Mouse (Mus musculus) bone marrow, adult 2 months (tissue): ENCODE results near the gene Foxp2. TPM values are rescaled to one million over a fixed set of nuclear protein-coding genes. Genes with fewer than 3 reads are reported as not detected.

Experiments
- H3K27ac ChIP-seq: fragments of 200-500 bp; 2 replicates; pipeline ENCODE4 v1.5.1; 2012; ENCODE audit warnings: low read depth, mild to moderate bottlenecking, control low read depth, inconsistent platforms, low read length; ENCODE audit not compliant: control insufficient read depth, poor library complexity, insufficient read depth
- H3K4me1 ChIP-seq: fragments of 200-500 bp; 2 replicates; pipeline ENCODE4 v1.6.1; 2011; ENCODE audit warnings: low read length; ENCODE audit not compliant: control insufficient read depth, insufficient read depth
- H3K4me3 ChIP-seq: fragments of 200-500 bp; replicated peaks from 2 replicates; pipeline ENCODE3; 2011; ENCODE audit warnings: mild to moderate bottlenecking, low read depth, low read length, control low read depth; ENCODE audit not compliant: control insufficient read depth
- CTCF ChIP-seq: fragments of 200-500 bp; IDR thresholded peaks from 2 replicates; pipeline ENCODE4 v1.5.1; 2011; ENCODE audit warnings: low read length, control low read depth; ENCODE audit not compliant: control insufficient read depth, insufficient read depth
- POLR2A ChIP-seq: fragments of 200-500 bp; IDR thresholded peaks from 2 replicates; pipeline ENCODE4 v1.6.1; 2011; ENCODE audit warnings: low read depth, mild to moderate bottlenecking, control low read depth, low read length, borderline replicate concordance; ENCODE audit not compliant: control insufficient read depth
- WGBS: fragments of 180-500 bp; shearing (Covaris S2); methylation state at CpG from one replicate; pipeline ENCODE4 v1.1.7; 2018; 5-methylcytosine and 5-hydroxymethylcytosine counted together
- polyA plus RNA-seq: library from polyadenylated mRNA; stranded (reverse); fragments of >200 nt; gene quantifications from 2 replicates; pipeline ENCODE4 v1.2.4, GENCODE M21; 2011; ENCODE audit warnings: low replicate concordance; ENCODE audit not compliant: missing spikeins, insufficient read depth, insufficient read length

The Foxp2 gene
- polyA plus RNA-seq, 1 experiment = 5.3 TPM

DNA sequence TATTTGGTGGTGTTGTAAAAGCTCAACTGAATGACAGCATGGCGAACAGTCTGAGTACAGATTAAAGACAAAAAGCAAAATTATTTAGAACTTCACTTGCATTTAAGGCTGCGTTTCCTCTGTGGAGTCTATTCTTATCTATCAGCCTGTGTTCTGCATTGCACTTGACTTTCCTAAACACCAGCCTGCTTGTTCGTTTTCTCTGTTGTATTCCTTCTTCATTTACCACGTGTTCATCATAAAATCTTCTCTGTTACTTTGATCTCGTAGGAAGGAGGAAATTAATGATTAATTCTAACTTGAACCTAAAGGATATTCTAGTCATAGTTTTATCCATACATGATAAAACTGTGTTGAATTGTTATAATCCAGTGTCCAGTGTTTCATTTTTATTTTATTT, 392.9 kb downstream of the Foxp2 start:
- no peak for TF ChIP-seq POLR2A
- TF ChIP-seq CTCF = no peak
- WGBS = 69% methylated on average over 5 of the region's 5 CpGs
- Histone ChIP-seq H3K27ac (no peak overlapping the region), H3K4me3 (no peak overlapping the region), H3K4me1 (no peaks in the 10 kb centered on the region)

DNA sequence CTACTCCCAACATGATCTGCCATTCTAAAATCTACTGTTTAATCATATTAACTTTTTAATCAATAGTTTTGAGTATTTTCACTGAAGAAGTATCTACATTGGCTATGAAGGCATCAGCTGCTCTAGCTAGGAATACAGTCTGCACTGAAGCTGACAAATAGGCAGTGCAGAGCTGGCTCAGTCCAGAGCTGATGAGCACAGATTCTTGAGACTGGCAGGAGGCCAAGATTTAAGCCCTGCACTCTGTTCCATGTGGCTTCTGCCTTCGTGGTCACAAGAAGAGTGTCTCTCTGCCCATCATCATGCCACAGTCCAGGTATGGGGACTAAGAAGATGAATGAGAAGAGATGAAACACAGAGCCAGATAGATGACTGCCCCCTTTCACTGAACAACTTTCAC, 398.1 kb downstream of the Foxp2 start:
- TF ChIP-seq POLR2A (no peak), CTCF (no peak)
- no peaks in the 10 kb centered on the region for H3K4me1 ChIP-seq
- WGBS = 31% methylated on average over 1 of the region's 1 CpGs

GRCm38 (mm10) chr6:15310671-15311070, 409.5 kb downstream of the Foxp2 start:
- no peak overlapping the region for H3K4me3 ChIP-seq
- no peaks in the 10 kb centered on the region for H3K4me1 ChIP-seq
- 62% methylated on average over 5 of the region's 5 CpGs for WGBS
- no peak for TF ChIP-seq CTCF
- no peak for TF ChIP-seq POLR2A
- H3K27ac ChIP-seq = no peak overlapping the region

More for the DNA sequence above, 398.1 kb downstream of the Foxp2 start:
- Histone ChIP-seq H3K4me3 (no peak overlapping the region), H3K27ac (no peak overlapping the region)

DNA sequence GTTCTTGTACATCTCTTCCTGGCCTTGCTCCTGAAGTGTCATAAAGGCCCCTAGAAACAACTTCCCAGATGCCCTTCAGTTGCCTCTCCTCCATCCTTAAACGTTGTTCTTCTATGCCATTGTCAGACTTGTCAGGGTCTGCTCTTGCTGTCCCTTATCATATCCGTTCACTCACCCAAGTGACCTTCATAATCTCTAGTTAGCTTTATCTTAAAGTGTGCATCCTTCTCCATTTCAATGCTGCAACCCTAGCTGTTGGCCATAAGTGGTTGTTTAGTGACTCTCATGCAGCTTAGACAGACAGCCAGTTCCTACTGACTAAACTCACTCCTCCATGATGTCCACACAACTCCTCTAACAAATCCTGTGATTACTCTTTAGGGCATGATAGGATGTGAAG, 415.8 kb downstream of the Foxp2 start:
- WGBS = 73% methylated on average over 2 of the region's 2 CpGs
- no peaks in the 10 kb centered on the region for H3K4me1 ChIP-seq
- no peak overlapping the region for H3K4me3 ChIP-seq
- no peak overlapping the region for H3K27ac ChIP-seq
- no peak for TF ChIP-seq CTCF
- no peak for TF ChIP-seq POLR2A

DNA sequence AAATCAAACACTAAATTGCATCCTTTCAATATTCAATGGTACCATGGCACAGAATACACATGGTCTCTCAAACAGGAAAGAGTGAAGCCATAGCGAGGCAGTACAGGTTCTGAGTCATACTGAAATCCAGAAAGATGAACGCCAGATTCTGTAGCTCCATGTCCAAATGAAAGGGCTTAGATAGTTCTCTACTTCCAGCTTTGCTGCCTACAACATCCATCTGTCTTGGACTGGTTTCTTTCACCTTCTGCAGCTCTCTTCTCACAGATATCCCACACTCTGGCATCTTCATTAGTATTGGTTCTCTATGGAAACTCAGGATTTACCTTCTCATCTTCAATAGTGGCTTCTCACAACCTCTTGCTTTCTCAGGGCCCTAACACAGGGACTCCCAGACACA, 417.2 kb downstream of the Foxp2 start:
- H3K27ac ChIP-seq = no peak overlapping the region
- TF ChIP-seq POLR2A (no peak), CTCF (no peak)
- WGBS = 68% methylated on average over 2 of the region's 2 CpGs
- no peaks in the 10 kb centered on the region for H3K4me1 ChIP-seq
- no peak overlapping the region for H3K4me3 ChIP-seq

DNA sequence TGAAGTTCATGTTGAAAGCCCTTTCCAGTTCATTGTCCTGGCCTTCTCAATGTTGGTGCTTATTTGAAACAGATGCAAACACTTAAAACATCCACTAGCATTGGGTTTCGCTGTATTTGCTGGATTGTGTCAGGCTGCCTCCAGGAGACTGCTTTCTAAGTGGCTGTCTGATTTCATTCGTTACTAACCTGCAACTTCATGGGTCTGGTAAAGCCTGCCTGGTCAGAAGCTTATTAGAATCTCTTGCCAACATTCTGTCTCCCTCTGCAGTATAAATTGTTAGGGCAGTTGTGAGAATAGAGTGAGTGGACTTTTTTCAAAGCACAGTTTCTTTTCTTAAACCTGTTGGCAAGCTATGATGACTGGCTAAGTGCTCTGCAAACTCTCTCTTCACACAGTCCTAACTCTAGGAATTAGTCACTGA, 420.4 kb downstream of the Foxp2 start:
- H3K4me3 ChIP-seq = no peak overlapping the region
- 69% methylated on average over 2 of the region's 2 CpGs for WGBS
- TF ChIP-seq POLR2A = no peak
- TF ChIP-seq CTCF = no peak
- H3K27ac ChIP-seq = no peak overlapping the region
- no peaks in the 10 kb centered on the region for H3K4me1 ChIP-seq

- TF ChIP-seq POLR2A = no peak
- TF ChIP-seq CTCF = no peak
- no peaks in the 10 kb centered on the region for H3K4me1 ChIP-seq
- no peak overlapping the region for H3K27ac ChIP-seq
- no peak overlapping the region for H3K4me3 ChIP-seq
These were observed 421.9 kb downstream of the Foxp2 start for GRCm38 (mm10) chr6:15323099-15323498.

GRCm38 (mm10) chr6:15347705-15348104, 446.6 kb downstream of the Foxp2 start:
- Histone ChIP-seq H3K4me1 (no peaks in the 10 kb centered on the region), H3K27ac (no peak overlapping the region), H3K4me3 (no peak overlapping the region)
- TF ChIP-seq CTCF (no peak), POLR2A (no peak)
- 84% methylated on average over 3 of the region's 3 CpGs for WGBS

GRCm38 (mm10) chr6:15355852-15356251, 454.7 kb downstream of the Foxp2 start:
- 74% methylated on average over 4 of the region's 4 CpGs for WGBS
- Histone ChIP-seq H3K4me3 (no peak overlapping the region), H3K4me1 (no peaks in the 10 kb centered on the region), H3K27ac (no peak overlapping the region)
- no peak for TF ChIP-seq CTCF
- no peak for TF ChIP-seq POLR2A

GRCm38 (mm10) chr6:15370281-15370680, 469.1 kb downstream of the Foxp2 start:
- Histone ChIP-seq H3K4me3 (no peak overlapping the region), H3K4me1 (no peaks in the 10 kb centered on the region), H3K27ac (no peak overlapping the region)
- 86% methylated on average over 8 of the region's 8 CpGs for WGBS
- TF ChIP-seq POLR2A = no peak
- no peak for TF ChIP-seq CTCF
